Mouse (Mus musculus): ENCODE measurements around the gene Syncrip.

DNA sequence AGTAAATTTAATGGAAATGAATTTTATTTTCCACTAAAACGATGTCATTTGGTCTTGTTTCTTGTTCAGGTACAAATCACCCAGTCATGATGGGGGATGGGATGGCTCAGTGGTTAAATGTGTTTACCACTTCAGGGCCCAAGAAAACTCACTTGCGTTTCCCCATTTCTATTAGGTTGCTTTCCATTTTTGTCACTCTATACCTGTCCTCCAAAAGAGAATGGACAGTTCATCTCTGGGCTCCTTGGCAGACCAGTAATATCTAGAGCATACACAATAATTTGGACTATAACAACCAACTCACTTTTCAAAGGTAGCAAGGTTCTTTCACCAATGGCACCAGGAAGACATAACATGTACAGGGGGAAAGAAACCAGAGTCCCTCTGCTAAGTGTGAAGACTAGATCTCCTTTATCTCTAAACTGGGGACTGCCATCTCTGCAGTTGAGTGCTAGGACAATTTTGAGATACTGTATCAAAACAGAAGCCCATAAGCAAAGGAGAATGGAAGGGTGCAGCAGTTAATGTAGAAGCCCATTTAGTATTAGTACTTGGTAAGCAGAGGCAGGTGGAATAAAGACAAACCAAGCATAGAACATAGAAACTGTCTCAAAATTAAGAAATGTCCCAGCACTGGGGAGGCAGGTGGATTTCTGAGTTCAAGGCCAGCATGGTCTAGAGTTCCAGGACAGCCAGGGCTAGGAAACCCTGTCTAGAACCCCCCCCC lies 37.9 kb upstream of the Syncrip start:
- no peak for TF ChIP-seq CTCF (IDR thresholded peaks at IDR 0.05; ENCODE audit: control insufficient read depth, insufficient read depth, low read length)
- TF ChIP-seq POLR2A (IDR thresholded peaks at IDR 0.05; ENCODE audit: borderline replicate concordance, control insufficient read depth, low read depth, low read length) = no peak
